Mouse (Mus musculus) testis, adult 2 months (tissue): Measurements from ENCODE around the gene Sod1.

Experiments used
- CTCF ChIP-seq: fragments of 200-500 bp; IDR thresholded peaks from 2 replicates; pipeline ENCODE4 v1.5.1; 2012; ENCODE audit warnings: low read depth, mild to moderate bottlenecking, inconsistent platforms, low read length, moderate library complexity; ENCODE audit not compliant: control insufficient read depth, insufficient read depth, insufficient replicate concordance
- POLR2A ChIP-seq: fragments of 200-500 bp; IDR thresholded peaks from 2 replicates; pipeline ENCODE4 v1.6.1; 2012; ENCODE audit warnings: low read depth, mild to moderate bottlenecking, inconsistent platforms, low read length, moderate library complexity; ENCODE audit not compliant: control insufficient read depth

GRCm38 (mm10) chr16:90252521-90252920 lies 32.0 kb downstream of the Sod1 start:
- no peak for TF ChIP-seq POLR2A
- no peak for TF ChIP-seq CTCF
